Mouse (Mus musculus): ENCODE data around the gene BC003965. TPM values are rescaled to one million over a fixed set of nuclear protein-coding genes. Genes with fewer than 3 reads are reported as not detected.
"Not testable (repeated sequence)": the region's sequence is repeated elsewhere in the genome, so short reads cannot be mapped to it uniquely, and the experiment has no call there.

BC003965 gene
- polyA plus RNA-seq, 1 experiment from 2014 or later = 32.7 TPM

DNA sequence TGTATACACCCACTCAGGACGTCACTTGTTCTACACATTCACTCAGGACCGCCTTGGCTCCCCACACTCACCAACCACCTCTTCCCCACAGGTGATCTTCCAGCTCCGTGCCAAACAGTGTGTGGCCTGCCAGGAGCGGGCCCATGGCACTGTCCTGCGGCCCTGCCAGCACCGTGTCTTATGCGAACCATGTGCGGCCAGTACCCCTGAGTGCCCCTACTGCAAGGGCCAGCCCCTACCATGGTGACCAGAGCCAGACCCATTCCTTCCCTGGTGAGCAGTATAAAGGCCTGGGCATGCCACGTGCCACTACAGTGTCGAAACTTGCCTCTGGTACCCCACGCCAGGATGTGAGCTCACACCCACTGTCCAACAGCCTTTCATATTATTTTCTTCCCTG is 47.3 kb downstream of the BC003965 start:
- H3K4me2 ChIP-seq (ENCODE audit: low read depth, severe bottlenecking); H3K27ac ChIP-seq (replicated peaks; ENCODE audit: low read depth, low read length); H3K27me3 ChIP-seq (ENCODE audit: control insufficient read depth, insufficient read depth, low read length); H3K4me1 ChIP-seq (ENCODE audit: control insufficient read depth, insufficient read depth, low read length); H3K4me3 ChIP-seq (ENCODE audit: low read depth, low read length); H3K9me3 ChIP-seq (ENCODE audit: control insufficient read depth, low read length); DNase-seq (ENCODE audit: low spot score); H3K36me3 ChIP-seq (ENCODE audit: control insufficient read depth, insufficient read depth, low read length); ATAC-seq (ENCODE audit: insufficient number of reproducible peaks, low FRiP score, low TSS enrichment, low read depth); H3K9ac ChIP-seq (ENCODE audit: low read length): not testable (repeated sequence)
- WGBS = 86% methylated on average over 4 of the region's 11 CpGs

DNA sequence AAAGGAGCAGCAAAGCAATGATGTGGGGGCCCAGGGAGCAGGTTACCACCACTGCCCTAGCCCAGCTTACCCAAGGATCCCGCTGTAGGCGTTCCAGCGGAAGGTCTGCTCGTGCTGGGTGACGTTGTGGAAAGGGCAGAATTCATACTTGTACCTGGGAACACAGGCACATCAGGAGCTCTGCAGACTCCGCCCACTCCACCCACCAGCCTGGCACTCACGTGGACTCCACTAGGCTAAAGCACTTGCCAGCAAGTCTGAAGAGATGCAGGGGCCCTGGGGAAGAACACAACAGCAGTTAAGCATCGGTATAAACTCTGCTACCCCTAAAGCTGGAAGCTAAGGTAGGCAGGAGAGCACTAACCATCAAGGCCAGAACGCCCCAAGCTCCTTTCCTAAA is 51.3 kb downstream of the BC003965 start:
- Histone ChIP-seq H3K27ac (replicated peaks; ENCODE audit: low read depth, low read length) (no peak overlapping the region), H3K4me1 (ENCODE audit: control insufficient read depth, insufficient read depth, low read length) (no peaks in the 10 kb centered on the region), H3K9me3 (ENCODE audit: control insufficient read depth, low read length) (no peaks in the 10 kb centered on the region), H3K27me3 (ENCODE audit: control insufficient read depth, insufficient read depth, low read length) (no peaks in the 10 kb centered on the region), H3K36me3 (ENCODE audit: control insufficient read depth, insufficient read depth, low read length) (peaks cover 5% of the 10 kb centered on the region; the same call in 1 of the 2 replicates), H3K9ac (ENCODE audit: low read length) (no peak overlapping the region), H3K4me3 (ENCODE audit: low read depth, low read length) (no peak overlapping the region), H3K4me2 (ENCODE audit: low read depth, severe bottlenecking) (no peak overlapping the region)
- WGBS = 86% methylated on average over 9 of the region's 9 CpGs
- no peak for DNase-seq (ENCODE audit: low spot score)
- ATAC-seq (ENCODE audit: insufficient number of reproducible peaks, low FRiP score, low TSS enrichment, low read depth) = no peak

Other genes with a start within 250 kb of the BC003965 start
- 31.0 and 32.0 TPM in 2 replicates for gene Mapk8ip3, start 247.6 kb upstream of the BC003965 start, polyA plus RNA-seq (2014; fragmentation: Nextera tagmentation; extraction: Ambion mirVana)
- 201 and 259 TPM in 2 replicates for gene Jpt2, start 223.9 kb upstream of the BC003965 start, polyA plus RNA-seq (2014; fragmentation: Nextera tagmentation; extraction: Ambion mirVana)
- gene Cramp1l, start 168.8 kb upstream of the BC003965 start, polyA plus RNA-seq (2014; fragmentation: Nextera tagmentation; extraction: Ambion mirVana) = 13.0 and 14.6 TPM in 2 replicates
- gene Ift140, start 168.5 kb upstream of the BC003965 start, polyA plus RNA-seq (2014; fragmentation: Nextera tagmentation; extraction: Ambion mirVana) = 21.0 and 24.0 TPM in 2 replicates
- 9.7 and 10.8 TPM in 2 replicates for gene Tmem204, start 101.0 kb upstream of the BC003965 start, polyA plus RNA-seq (2014; fragmentation: Nextera tagmentation; extraction: Ambion mirVana)
- 28.8 and 35.8 TPM in 2 replicates for gene Telo2, start 68.6 kb upstream of the BC003965 start, polyA plus RNA-seq (2014; fragmentation: Nextera tagmentation; extraction: Ambion mirVana)
- gene Ptx4, start 63.8 kb upstream of the BC003965 start, polyA plus RNA-seq (2014; fragmentation: Nextera tagmentation; extraction: Ambion mirVana) = 0.17 TPM in 1 of 2 replicates, not detected in the other
- 20.6 and 21.0 TPM in 2 replicates for gene Clcn7, start 51.2 kb upstream of the BC003965 start, polyA plus RNA-seq (2014; fragmentation: Nextera tagmentation; extraction: Ambion mirVana)
- gene Ccdc154, start 22.1 kb upstream of the BC003965 start, polyA plus RNA-seq (2014; fragmentation: Nextera tagmentation; extraction: Ambion mirVana) = not detected in 2 replicates
- gene Gm38655, start 9.1 kb upstream of the BC003965 start, polyA plus RNA-seq (2014; fragmentation: Nextera tagmentation; extraction: Ambion mirVana) = not detected in 2 replicates
- 4.8 and 5.8 TPM in 2 replicates for gene Unkl, start 3.8 kb downstream of the BC003965 start, polyA plus RNA-seq (2014; fragmentation: Nextera tagmentation; extraction: Ambion mirVana)
- 28.3 and 29.4 TPM in 2 replicates for gene Gnptg, start 55.6 kb downstream of the BC003965 start, polyA plus RNA-seq (2014; fragmentation: Nextera tagmentation; extraction: Ambion mirVana)
- 63.8 and 66.1 TPM in 2 replicates for gene Tsr3, start 55.6 kb downstream of the BC003965 start, polyA plus RNA-seq (2014; fragmentation: Nextera tagmentation; extraction: Ambion mirVana)
- 0.71 and 0.88 TPM in 2 replicates for gene Baiap3, start 71.8 kb downstream of the BC003965 start, polyA plus RNA-seq (2014; fragmentation: Nextera tagmentation; extraction: Ambion mirVana)
- gene Ube2i, start 90.1 kb downstream of the BC003965 start, polyA plus RNA-seq (2014; fragmentation: Nextera tagmentation; extraction: Ambion mirVana) = 922 and 923 TPM in 2 replicates
- gene Prss34, start 113.8 kb downstream of the BC003965 start, polyA plus RNA-seq (2014; fragmentation: Nextera tagmentation; extraction: Ambion mirVana) = not detected in 2 replicates
- not detected in 2 replicates for gene Prss28, start 124.1 kb downstream of the BC003965 start, polyA plus RNA-seq (2014; fragmentation: Nextera tagmentation; extraction: Ambion mirVana)
- not detected in 2 replicates for gene Prss29, start 134.1 kb downstream of the BC003965 start, polyA plus RNA-seq (2014; fragmentation: Nextera tagmentation; extraction: Ambion mirVana)
- not detected in 2 replicates for gene Tpsab1, start 161.0 kb downstream of the BC003965 start, polyA plus RNA-seq (2014; fragmentation: Nextera tagmentation; extraction: Ambion mirVana)
- gene Tpsb2, start 181.8 kb downstream of the BC003965 start, polyA plus RNA-seq (2014; fragmentation: Nextera tagmentation; extraction: Ambion mirVana) = not detected in 2 replicates
- gene Tpsg1, start 184.7 kb downstream of the BC003965 start, polyA plus RNA-seq (2014; fragmentation: Nextera tagmentation; extraction: Ambion mirVana) = 0.41 and 0.63 TPM in 2 replicates
- gene Cacna1h, start 249.2 kb downstream of the BC003965 start, polyA plus RNA-seq (2014; fragmentation: Nextera tagmentation; extraction: Ambion mirVana) = 5.5 TPM in 2 replicates